Mouse (Mus musculus) embryonic facial prominence, embryonic 11.5 days (tissue): ENCODE measurements at regions not wholly inside any gene's neighbourhood (a gene's known extent, or its start where the extent isn't known, plus 50 kb on each side); places are given as distances from the start of the nearest gene placed in this dataset.

ENCODE experiments used
- ATAC-seq: fragments of 200-750 bp; cut with Nextera tagmentation; replicated peaks from 2 replicates; pipeline ENCODE4 v1.8.0; 2017; ENCODE audit warnings: low read depth; ENCODE audit not compliant: insufficient number of reproducible peaks, low FRiP score, low TSS enrichment
- DNase-seq: peaks from one replicate; pipeline ENCODE4 v3.0.0-alpha.2; 2015; ENCODE audit warnings: low spot score
- H3K27ac ChIP-seq: fragments of 300-500 bp; sonication (generic); replicated peaks from 2 replicates; pipeline ENCODE4 v1.5.1; 2014; ENCODE audit warnings: mild to moderate bottlenecking, low read depth, low read length, control low read depth
- H3K27me3 ChIP-seq: fragments of 300-500 bp; sonication (generic); 2 replicates; pipeline ENCODE4 v1.6.1; 2014; ENCODE audit warnings: mild to moderate bottlenecking, low read length, moderate library complexity, mixed read lengths; ENCODE audit not compliant: control insufficient read depth, insufficient read depth
- H3K36me3 ChIP-seq: fragments of 300-500 bp; sonication (generic); replicated peaks from 2 replicates; pipeline ENCODE4 v1.6.1; 2014; ENCODE audit warnings: low read depth, mild to moderate bottlenecking, low read length, moderate library complexity, mixed read lengths; ENCODE audit not compliant: control insufficient read depth, insufficient read depth
- H3K4me1 ChIP-seq: fragments of 300-500 bp; sonication (generic); 2 replicates; pipeline ENCODE4 v1.6.1; 2014; ENCODE audit warnings: low read length, mixed read lengths; ENCODE audit not compliant: control insufficient read depth, insufficient read depth
- H3K4me2 ChIP-seq: fragments of 300-500 bp; sonication (generic); 2 replicates; pipeline ENCODE4 v1.6.1; 2014; ENCODE audit warnings: low read depth, mild to moderate bottlenecking, control low read depth, low read length, moderate library complexity
- H3K4me3 ChIP-seq: fragments of 300-500 bp; sonication (generic); 2 replicates; pipeline ENCODE4 v1.5.1; 2014; ENCODE audit warnings: low read depth, low read length, control low read depth
- H3K9ac ChIP-seq: fragments of 300-500 bp; sonication (generic); replicated peaks from 2 replicates; pipeline ENCODE4 v1.6.1; 2014; ENCODE audit warnings: mild to moderate bottlenecking, control low read depth, low read length
- H3K9me3 ChIP-seq: fragments of 300-500 bp; sonication (generic); replicated peaks from 2 replicates; pipeline ENCODE4 v1.6.1; 2016; ENCODE audit warnings: mild to moderate bottlenecking, low read length, inconsistent platforms, mixed read lengths; ENCODE audit not compliant: control insufficient read depth
- WGBS: fragments of 180-500 bp; shearing (Covaris S2); extraction: QIAGEN DNeasy Blood & Tissue Kit; methylation state at CpG from one replicate; pipeline ENCODE4 v1.1.7; 2014; 5-methylcytosine and 5-hydroxymethylcytosine counted together

- Histone ChIP-seq H3K4me1 (no peaks in the 10 kb centered on the region), H3K9ac (no peak overlapping the region), H3K9me3 (no peaks in the 10 kb centered on the region), H3K4me2 (no peak overlapping the region), H3K4me3 (no peak overlapping the region), H3K36me3 (no peaks in the 10 kb centered on the region), H3K27me3 (no peaks in the 10 kb centered on the region), H3K27ac (no peak overlapping the region)
- DNase-seq (no peak), ATAC-seq (no peak)
Observed at GRCm38 (mm10) chrX:98375437-98375836, 226.9 kb downstream of the Ar start.

- Histone ChIP-seq H3K4me2 (no peak overlapping the region), H3K9me3 (no peaks in the 10 kb centered on the region), H3K4me3 (no peak overlapping the region), H3K4me1 (no peaks in the 10 kb centered on the region), H3K27ac (no peak overlapping the region), H3K9ac (no peak overlapping the region), H3K27me3 (no peaks in the 10 kb centered on the region), H3K36me3 (no peaks in the 10 kb centered on the region)
- ATAC-seq = no peak
- WGBS = 82% methylated on average over 7 of the region's 7 CpGs
- no peak for DNase-seq
Observed at GRCm38 (mm10) chrX:98380247-98380905, 231.8 kb downstream of the Ar start.

- Histone ChIP-seq H3K9ac (no peak overlapping the region), H3K4me2 (no peak overlapping the region), H3K36me3 (no peaks in the 10 kb centered on the region), H3K4me1 (no peaks in the 10 kb centered on the region), H3K27ac (no peak overlapping the region), H3K27me3 (no peaks in the 10 kb centered on the region), H3K9me3 (no peaks in the 10 kb centered on the region), H3K4me3 (no peak overlapping the region)
- ATAC-seq (no peak), DNase-seq (no peak)
- 81% methylated on average over 1 of the region's 1 CpGs for WGBS
Observed at GRCm38 (mm10) chrX:98384017-98384416, 235.4 kb downstream of the Ar start.

- H3K36me3 ChIP-seq = no peaks in the 10 kb centered on the region
- DNase-seq (no peak), ATAC-seq (no peak)
- no peak overlapping the region for H3K4me2 ChIP-seq
- H3K27me3 ChIP-seq = no peaks in the 10 kb centered on the region
- no peak overlapping the region for H3K9ac ChIP-seq
- no peaks in the 10 kb centered on the region for H3K9me3 ChIP-seq
- no peak overlapping the region for H3K27ac ChIP-seq
- no peak overlapping the region for H3K4me3 ChIP-seq
- no peaks in the 10 kb centered on the region for H3K4me1 ChIP-seq
Observed at GRCm38 (mm10) chrX:98392376-98392775, 243.8 kb downstream of the Ar start.

- no peaks in the 10 kb centered on the region for H3K27me3 ChIP-seq
- ATAC-seq (no peak), DNase-seq (no peak)
Observed at GRCm38 (mm10) chrX:98409090-98409489, 260.5 kb downstream of the Ar start.

GRCm38 (mm10) chrX:98419437-98419836 is 270.9 kb downstream of the Ar start:
- no peaks in the 10 kb centered on the region for H3K9me3 ChIP-seq
- no peaks in the 10 kb centered on the region for H3K4me1 ChIP-seq
- no peak overlapping the region for H3K27ac ChIP-seq
- H3K9ac ChIP-seq = no peak overlapping the region
- no peaks in the 10 kb centered on the region for H3K27me3 ChIP-seq
- H3K36me3 ChIP-seq = no peaks in the 10 kb centered on the region
- DNase-seq (no peak), ATAC-seq (no peak)
- no peak overlapping the region for H3K4me3 ChIP-seq
- H3K4me2 ChIP-seq = no peak overlapping the region

More at GRCm38 (mm10) chrX:98409090-98409489, 260.5 kb downstream of the Ar start:
- H3K4me2 ChIP-seq = no peak overlapping the region
- no peak overlapping the region for H3K4me3 ChIP-seq
- H3K36me3 ChIP-seq = no peaks in the 10 kb centered on the region
- no peaks in the 10 kb centered on the region for H3K9me3 ChIP-seq
- no peak overlapping the region for H3K9ac ChIP-seq
- no peak overlapping the region for H3K27ac ChIP-seq
- no peaks in the 10 kb centered on the region for H3K4me1 ChIP-seq

GRCm38 (mm10) chrX:98452026-98452425 is 303.5 kb downstream of the Ar start:
- no peak overlapping the region for H3K4me3 ChIP-seq
- WGBS = 64% methylated on average over 2 of the region's 2 CpGs
- no peak overlapping the region for H3K9ac ChIP-seq
- H3K27me3 ChIP-seq = no peaks in the 10 kb centered on the region
- no peaks in the 10 kb centered on the region for H3K36me3 ChIP-seq
- H3K4me1 ChIP-seq = no peaks in the 10 kb centered on the region
- no peak overlapping the region for H3K27ac ChIP-seq
- ATAC-seq = no peak
- no peak overlapping the region for H3K4me2 ChIP-seq
- no peaks in the 10 kb centered on the region for H3K9me3 ChIP-seq
- peak; percentile 1 for DNase-seq

GRCm38 (mm10) chrX:98476473-98477254 is 328.1 kb downstream of the Ar start:
- no peak overlapping the region for H3K4me3 ChIP-seq
- no peak for ATAC-seq

More at GRCm38 (mm10) chrX:98476473-98477254, 328.1 kb downstream of the Ar start:
- H3K4me1 ChIP-seq = no peaks in the 10 kb centered on the region
- no peaks in the 10 kb centered on the region for H3K27me3 ChIP-seq
- H3K36me3 ChIP-seq = no peaks in the 10 kb centered on the region
- no peak overlapping the region for H3K9ac ChIP-seq
- H3K9me3 ChIP-seq = no peaks in the 10 kb centered on the region
- DNase-seq = no peak
- WGBS = 93% methylated on average over 4 of the region's 4 CpGs
- no peak overlapping the region for H3K4me2 ChIP-seq
- H3K27ac ChIP-seq = no peak overlapping the region
